Mouse (Mus musculus): ENCODE results near the gene Smad3. TPM values are rescaled to one million over a fixed set of nuclear protein-coding genes. Genes with fewer than 3 reads are reported as not detected.
A peak's percentile ranks its signal among the peaks of the same experiment; 100 is the strongest.

Gene Smad3
- polyA plus RNA-seq, 1 experiment = 2.8 TPM

DNA sequence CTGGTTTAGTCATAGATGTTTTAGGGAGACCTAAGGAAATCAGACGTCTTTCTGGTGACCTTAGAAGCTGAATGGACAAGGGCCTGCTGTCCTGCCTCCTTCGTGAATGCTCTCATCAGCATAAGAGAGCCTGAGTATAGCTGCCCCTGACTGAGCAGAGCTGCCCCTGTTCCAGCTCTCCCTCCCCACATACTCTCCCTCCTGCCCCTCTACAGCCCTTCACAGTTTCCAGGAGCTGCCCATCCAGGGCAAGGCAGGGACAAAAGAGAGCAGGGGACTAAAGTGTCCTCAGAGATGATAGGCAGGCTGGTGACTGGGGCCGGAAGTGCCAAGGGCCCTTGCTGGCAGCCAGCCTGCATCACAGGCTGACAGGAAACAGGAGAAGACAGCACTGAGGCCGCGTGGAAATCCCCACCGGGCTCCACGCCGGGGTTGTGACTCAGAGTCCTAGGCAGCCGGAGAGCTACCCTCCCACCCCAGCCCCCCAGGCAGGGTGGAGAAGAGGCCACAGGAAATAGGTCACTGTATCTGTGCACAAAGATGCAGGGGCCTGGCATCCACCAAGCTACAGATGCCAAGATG is 51.6 kb downstream of the Smad3 start:
- peaks cover 68% of the 10 kb centered on the region for H3K36me3 ChIP-seq (replicated peaks; ENCODE audit: low read length)
- peak overlapping the region; percentile 81 for H3K4me3 ChIP-seq (replicated peaks)
- no peaks in the 10 kb centered on the region for H3K27me3 ChIP-seq (replicated peaks)
- H3K4me1 ChIP-seq = peaks cover 100% of the 10 kb centered on the region
- TF ChIP-seq GATA1 (IDR thresholded peaks at IDR 0.05; ENCODE audit: borderline replicate concordance, low read length) (no peak), FLI1 (IDR thresholded peaks at IDR 0.05; ENCODE audit: low read length) (peak; percentile 83)
- H3K9me3 ChIP-seq = 0 out of 2 replicates have a peak, but pooled peaks cover 5% of the 10 kb centered on the region

GRCm38 (mm10) chr9:63704979-63705751 is 52.6 kb downstream of the Smad3 start:
- Histone ChIP-seq H3K4me3 (replicated peaks) (peak overlapping the region; percentile 77), H3K27me3 (replicated peaks) (no peaks in the 10 kb centered on the region), H3K36me3 (replicated peaks; ENCODE audit: low read length) (peaks cover 61% of the 10 kb centered on the region), H3K4me1 (peaks cover 100% of the 10 kb centered on the region), H3K9me3 (0 out of 2 replicates have a peak, but pooled peaks cover 5% of the 10 kb centered on the region)
- peak; percentile 46; the same call in 1 of the 3 replicates for TF ChIP-seq GATA1 (IDR thresholded peaks at IDR 0.05; ENCODE audit: borderline replicate concordance, low read length)
- TF ChIP-seq FLI1 (IDR thresholded peaks at IDR 0.05; ENCODE audit: low read length) = no peak

- Histone ChIP-seq H3K27me3 (replicated peaks) (no peaks in the 10 kb centered on the region), H3K4me1 (peaks cover 100% of the 10 kb centered on the region), H3K9me3 (no peaks in the 10 kb centered on the region), H3K4me3 (replicated peaks) (no peak overlapping the region), H3K36me3 (replicated peaks; ENCODE audit: low read length) (peaks cover 52% of the 10 kb centered on the region)
- TF ChIP-seq GATA1 (IDR thresholded peaks at IDR 0.05; ENCODE audit: borderline replicate concordance, low read length) = no peak
- no peak for TF ChIP-seq FLI1 (IDR thresholded peaks at IDR 0.05; ENCODE audit: low read length)
Measured at GRCm38 (mm10) chr9:63704131-63704530, 53.7 kb downstream of the Smad3 start.

DNA sequence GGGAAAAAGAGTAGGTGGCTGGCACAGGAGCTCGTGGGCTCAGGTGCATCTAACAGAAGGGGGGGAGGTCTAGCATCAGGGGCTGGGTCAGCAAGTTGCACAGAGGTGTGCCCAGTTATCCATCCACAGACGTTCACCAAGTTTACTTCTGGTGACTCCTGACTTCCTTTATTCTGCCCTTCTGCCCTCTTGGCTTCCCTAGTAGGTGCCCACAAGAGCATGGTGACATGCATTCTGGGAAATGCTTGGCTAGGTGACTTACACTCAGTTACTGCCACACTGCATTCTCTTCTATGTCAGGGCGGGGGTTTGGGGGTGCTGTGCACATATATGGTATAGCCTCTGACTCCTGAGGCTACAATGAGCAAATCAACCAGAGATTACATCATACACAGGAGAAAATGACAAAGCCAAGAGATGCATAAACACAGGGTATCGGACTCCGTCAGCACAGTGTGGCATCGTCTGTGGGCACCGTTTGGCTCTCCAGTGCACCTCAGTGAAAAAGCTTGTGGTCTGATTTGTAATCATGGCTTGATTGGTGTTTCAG is 54.5 kb downstream of the Smad3 start:
- Histone ChIP-seq H3K9me3 (no peaks in the 10 kb centered on the region), H3K4me1 (peaks cover 100% of the 10 kb centered on the region), H3K27me3 (replicated peaks) (no peaks in the 10 kb centered on the region), H3K36me3 (replicated peaks; ENCODE audit: low read length) (peaks cover 44% of the 10 kb centered on the region), H3K4me3 (replicated peaks) (no peak overlapping the region)
- TF ChIP-seq FLI1 (IDR thresholded peaks at IDR 0.05; ENCODE audit: low read length) (no peak), GATA1 (IDR thresholded peaks at IDR 0.05; ENCODE audit: borderline replicate concordance, low read length) (no peak)

DNA sequence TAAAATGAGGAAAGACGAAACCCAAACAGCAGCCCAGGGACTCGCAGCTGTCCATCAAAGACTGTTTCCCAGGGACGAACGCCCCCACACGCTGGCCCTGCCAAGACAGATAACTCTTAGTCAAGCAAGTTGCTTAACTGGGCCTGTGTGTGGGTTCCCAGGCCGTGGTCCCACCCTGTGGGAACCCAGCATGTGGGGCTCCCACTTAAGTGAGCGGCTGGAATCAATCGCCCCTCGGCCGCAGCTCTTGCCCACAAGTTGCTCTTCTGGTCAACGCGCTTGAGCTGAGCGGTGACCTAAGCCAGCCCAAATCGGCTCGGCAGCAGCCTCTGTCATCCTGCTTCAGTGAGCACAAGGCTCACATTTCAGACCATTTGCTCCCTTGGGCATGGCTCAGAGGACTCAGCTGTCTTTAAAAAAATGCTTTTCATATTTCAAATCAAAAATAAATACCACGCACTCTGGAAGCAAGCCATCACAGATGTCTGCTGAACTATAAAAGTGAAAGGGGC is 55.2 kb downstream of the Smad3 start:
- H3K9me3 ChIP-seq = no peaks in the 10 kb centered on the region
- H3K27me3 ChIP-seq (replicated peaks) = no peaks in the 10 kb centered on the region
- peaks cover 100% of the 10 kb centered on the region for H3K4me1 ChIP-seq
- TF ChIP-seq FLI1 (IDR thresholded peaks at IDR 0.05; ENCODE audit: low read length) (no peak), GATA1 (IDR thresholded peaks at IDR 0.05; ENCODE audit: borderline replicate concordance, low read length) (no peak)
- no peak overlapping the region for H3K4me3 ChIP-seq (replicated peaks)
- H3K36me3 ChIP-seq (replicated peaks; ENCODE audit: low read length) = peaks cover 36% of the 10 kb centered on the region

GRCm38 (mm10) chr9:63701957-63702309 is 55.9 kb downstream of the Smad3 start:
- TF ChIP-seq GATA1 (IDR thresholded peaks at IDR 0.05; ENCODE audit: borderline replicate concordance, low read length) (no peak), FLI1 (IDR thresholded peaks at IDR 0.05; ENCODE audit: low read length) (no peak)
- Histone ChIP-seq H3K27me3 (replicated peaks) (no peaks in the 10 kb centered on the region), H3K4me1 (peaks cover 100% of the 10 kb centered on the region), H3K36me3 (replicated peaks; ENCODE audit: low read length) (peaks cover 35% of the 10 kb centered on the region), H3K9me3 (no peaks in the 10 kb centered on the region), H3K4me3 (replicated peaks) (no peak overlapping the region)

DNA sequence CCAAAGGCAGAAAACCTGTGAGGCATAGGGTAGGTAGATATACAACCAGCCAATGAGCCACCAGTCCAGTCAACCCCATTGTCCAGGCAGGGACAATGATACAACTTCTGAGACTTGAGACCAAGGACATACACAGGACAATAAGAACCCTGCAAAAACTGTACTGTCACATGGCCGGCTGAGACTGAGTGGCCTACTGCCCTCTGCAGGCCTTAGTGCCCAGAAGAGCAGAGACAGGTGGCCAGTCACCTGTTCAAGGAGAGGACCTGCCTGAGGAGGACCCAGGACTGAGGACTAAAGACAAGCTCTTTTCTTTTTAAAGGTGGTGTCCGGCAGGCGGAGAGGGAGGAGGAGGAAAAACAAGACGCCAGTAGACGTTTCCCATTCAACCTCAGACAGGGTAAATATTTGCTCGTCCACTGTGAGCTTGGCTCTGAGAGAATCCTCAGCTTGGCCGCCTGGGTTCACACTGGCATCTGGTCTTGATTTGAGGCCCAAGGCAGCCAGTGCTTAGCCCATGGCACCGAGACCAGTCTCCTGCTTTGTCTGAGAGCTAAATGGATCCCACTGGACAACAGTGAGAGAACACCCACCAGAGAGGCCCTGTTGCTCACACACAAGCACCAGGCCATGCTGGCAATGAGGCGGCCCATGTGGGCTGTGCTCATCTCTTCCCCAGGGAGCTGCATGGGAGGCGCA is 56.4 kb downstream of the Smad3 start:
- TF ChIP-seq GATA1 (IDR thresholded peaks at IDR 0.05; ENCODE audit: borderline replicate concordance, low read length) (no peak), FLI1 (IDR thresholded peaks at IDR 0.05; ENCODE audit: low read length) (no peak)
- H3K4me3 ChIP-seq (replicated peaks) = no peak overlapping the region

DNA sequence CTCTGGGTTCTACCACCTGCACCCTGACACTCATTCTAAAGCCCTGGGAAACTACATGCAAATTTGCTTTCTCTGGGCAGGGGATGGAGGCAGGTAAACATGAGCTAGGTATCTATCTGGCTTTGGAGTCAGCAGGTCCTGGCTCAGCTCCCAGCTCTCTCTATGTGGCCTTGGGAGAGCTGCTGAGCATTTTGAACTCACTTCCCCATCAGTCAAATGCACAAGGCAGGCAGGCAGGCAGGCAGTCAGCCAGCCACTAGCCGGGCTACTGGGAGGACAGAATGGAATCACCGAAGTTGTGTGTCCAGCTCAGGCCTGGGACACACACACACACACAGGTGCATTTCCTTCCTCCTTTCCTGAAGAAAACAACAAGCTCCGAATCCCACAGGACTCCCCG is 58.6 kb downstream of the Smad3 start:
- Histone ChIP-seq H3K9me3 (no peaks in the 10 kb centered on the region), H3K36me3 (replicated peaks; ENCODE audit: low read length) (peaks cover 38% of the 10 kb centered on the region), H3K4me3 (replicated peaks) (peak overlapping the region; percentile 18), H3K27me3 (replicated peaks) (no peaks in the 10 kb centered on the region), H3K4me1 (peaks cover 100% of the 10 kb centered on the region)
- TF ChIP-seq FLI1 (IDR thresholded peaks at IDR 0.05; ENCODE audit: low read length) (no peak), GATA1 (IDR thresholded peaks at IDR 0.05; ENCODE audit: borderline replicate concordance, low read length) (no peak)

More for the DNA sequence above, 56.4 kb downstream of the Smad3 start:
- Histone ChIP-seq H3K27me3 (replicated peaks) (no peaks in the 10 kb centered on the region), H3K9me3 (no peaks in the 10 kb centered on the region), H3K4me1 (peaks cover 100% of the 10 kb centered on the region), H3K36me3 (replicated peaks; ENCODE audit: low read length) (peaks cover 35% of the 10 kb centered on the region)

DNA sequence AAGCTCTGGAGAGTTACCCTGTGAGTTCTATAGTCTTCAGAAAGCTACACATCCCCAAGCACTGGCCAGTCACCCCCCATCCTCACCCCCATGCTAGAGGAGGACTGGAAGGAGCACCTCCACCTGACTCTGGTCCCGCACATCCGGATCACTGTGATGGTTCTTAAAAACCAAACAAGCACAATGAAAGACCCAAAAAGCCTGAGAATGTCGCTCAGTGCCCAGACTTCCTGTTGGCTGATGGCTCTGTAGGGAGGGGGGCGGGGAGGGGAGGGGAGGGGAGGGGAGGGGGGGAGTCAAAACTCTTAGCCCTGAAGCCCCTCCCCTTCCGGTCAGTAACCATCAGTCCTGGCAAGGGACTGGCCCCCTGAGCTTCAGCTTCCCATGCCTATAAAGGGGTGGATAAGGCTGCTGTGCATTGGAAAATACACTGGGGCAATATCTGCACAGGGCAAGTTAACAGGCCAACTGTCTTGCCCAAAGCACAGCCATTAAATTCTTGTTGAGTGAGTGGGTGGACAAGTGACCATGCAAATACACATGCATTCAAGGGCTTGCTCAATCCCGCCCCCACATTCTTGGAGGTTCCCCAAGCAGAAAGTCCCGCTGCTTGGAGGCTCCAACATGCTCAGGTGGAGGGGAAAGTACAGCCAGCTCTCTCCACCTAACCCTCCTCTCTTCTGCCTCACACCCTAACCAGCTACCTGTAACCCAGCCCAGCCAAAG is 59.3 kb downstream of the Smad3 start:
- H3K4me3 ChIP-seq (replicated peaks) = peak overlapping the region; percentile 87
- H3K36me3 ChIP-seq (replicated peaks; ENCODE audit: low read length) = peaks cover 38% of the 10 kb centered on the region
- H3K4me1 ChIP-seq = peaks cover 100% of the 10 kb centered on the region
- TF ChIP-seq FLI1 (IDR thresholded peaks at IDR 0.05; ENCODE audit: low read length) = no peak
- no peak for TF ChIP-seq GATA1 (IDR thresholded peaks at IDR 0.05; ENCODE audit: borderline replicate concordance, low read length)
- no peaks in the 10 kb centered on the region for H3K9me3 ChIP-seq
- H3K27me3 ChIP-seq (replicated peaks) = no peaks in the 10 kb centered on the region
